Mouse (Mus musculus) lung, postnatal 25 days (tissue): Measurements from ENCODE around the gene Cltrn.

ENCODE experiments used
- DNase-seq: peaks from one replicate; pipeline ENCODE4 v3.0.0; 2022; ENCODE audit warnings: low spot score

Gene Cltrn

GRCm38 (mm10) chrX:164139032-164139431 lies 50.4 kb downstream of the Cltrn start, which contains the start of gene Ace2:
Gene Ace2 (plus strand): TSS chrX:164139332.
- DNase-seq: no peak

- DNase-seq: no peak
These were observed 57.0 kb downstream of the Cltrn start for GRCm38 (mm10) chrX:164145463-164146250.

DNA sequence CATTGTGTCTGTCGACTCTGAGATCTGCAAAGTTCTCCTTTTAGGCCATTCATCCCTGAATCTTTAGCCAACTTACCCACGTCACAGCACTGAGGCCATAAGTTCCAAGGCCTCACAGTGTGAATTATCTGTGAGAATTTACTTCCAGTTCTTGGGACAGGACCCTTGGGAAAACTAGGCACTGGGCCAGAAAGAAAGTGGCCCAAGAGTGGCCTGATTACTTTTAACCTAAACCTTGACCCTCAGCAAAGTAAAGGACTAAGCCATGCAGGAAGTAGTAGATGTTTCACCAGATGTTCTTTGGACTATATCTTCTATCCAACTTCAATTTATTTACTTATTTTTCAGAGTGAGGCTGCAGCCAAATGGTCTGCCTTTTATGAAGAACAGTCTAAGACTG lies 64.1 kb downstream of the Cltrn start:
- no peak for DNase-seq

GRCm38 (mm10) chrX:164153606-164154005 lies 65.0 kb downstream of the Cltrn start:
- DNase-seq: no peak

DNA sequence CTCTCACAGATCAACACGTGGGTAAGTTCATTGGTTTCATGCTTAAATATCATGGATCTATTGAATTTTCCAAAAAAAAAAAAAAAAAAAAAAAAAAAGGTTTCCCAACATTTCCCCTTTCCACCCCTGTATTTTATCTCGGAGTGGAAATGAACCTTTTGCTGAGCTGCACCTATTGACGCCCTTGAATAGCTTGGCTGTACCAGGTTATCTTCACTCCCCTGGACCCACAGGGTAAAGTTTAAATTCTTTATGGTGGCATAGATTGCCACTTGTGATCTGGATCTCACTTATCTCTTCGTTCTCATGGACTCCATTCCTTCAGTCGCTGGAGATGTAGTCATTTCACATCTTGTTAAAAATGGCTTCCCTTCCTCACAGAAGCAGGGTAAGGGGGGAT lies 66.0 kb downstream of the Cltrn start:
- DNase-seq: no peak

DNA sequence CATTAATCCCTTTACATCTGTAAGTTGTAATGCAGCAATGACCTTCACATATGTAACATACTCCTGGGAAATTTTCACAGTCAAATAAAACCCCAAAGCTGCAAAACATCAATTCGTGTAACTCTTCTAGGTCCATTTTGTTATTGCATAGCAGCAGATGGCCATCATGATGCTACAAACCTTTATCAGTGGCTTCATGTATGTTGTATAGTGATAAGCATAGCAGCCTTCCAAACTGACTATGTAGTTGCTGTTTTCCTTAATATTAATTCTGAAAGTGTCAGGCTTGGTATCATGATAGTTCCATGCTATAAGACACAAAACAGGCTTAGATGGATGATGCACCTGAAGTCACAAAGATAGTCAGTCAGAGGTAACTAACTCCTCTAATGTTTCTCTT lies 76.1 kb downstream of the Cltrn start:
- DNase-seq: no peak
